Mouse (Mus musculus) embryonic facial prominence, embryonic 14.5 days (tissue): ENCODE data around the gene C1qtnf3. TPM values are rescaled to one million over a fixed set of nuclear protein-coding genes. Genes with fewer than 3 reads are reported as not detected.
A peak's percentile ranks its signal among the peaks of the same experiment; 100 is the strongest.

ENCODE experiments used
- ATAC-seq: fragments of 200-750 bp; cut with Nextera tagmentation; 2 replicates; pipeline ENCODE4 v1.8.0; 2017; ENCODE audit warnings: low read depth, moderate number of reproducible peaks, moderate TSS enrichment
- DNase-seq: peaks from one replicate; pipeline ENCODE4 v3.0.0-alpha.2; 2015; ENCODE audit warnings: low spot score
- H3K27ac ChIP-seq: fragments of 300-500 bp; sonication (generic); replicated peaks from 2 replicates; pipeline ENCODE4 v1.5.1; 2014; ENCODE audit warnings: low read depth, mild to moderate bottlenecking, low read length, moderate library complexity
- H3K27me3 ChIP-seq: fragments of 300-500 bp; sonication (generic); replicated peaks from 2 replicates; pipeline ENCODE4 v1.6.1; 2014; ENCODE audit warnings: low read length; ENCODE audit not compliant: control insufficient read depth, insufficient read depth
- H3K36me3 ChIP-seq: fragments of 300-500 bp; sonication (generic); 2 replicates; pipeline ENCODE4 v1.6.1; 2014; ENCODE audit warnings: low read length, mixed read lengths; ENCODE audit not compliant: control insufficient read depth, insufficient read depth
- H3K4me1 ChIP-seq: fragments of 300-500 bp; sonication (generic); 2 replicates; pipeline ENCODE4 v1.6.1; 2014; ENCODE audit warnings: antibody characterized with exemption, low read length; ENCODE audit not compliant: control insufficient read depth, insufficient read depth
- H3K4me2 ChIP-seq: fragments of 300-500 bp; sonication (generic); 2 replicates; pipeline ENCODE4 v1.6.1; 2014; ENCODE audit warnings: low read depth, mild to moderate bottlenecking, low read length, moderate library complexity, mixed read lengths
- H3K4me3 ChIP-seq: fragments of 300-500 bp; sonication (generic); 2 replicates; pipeline ENCODE4 v1.5.1; 2014; ENCODE audit warnings: low read depth, mild to moderate bottlenecking, low read length
- H3K9ac ChIP-seq: fragments of 300-500 bp; sonication (generic); 2 replicates; pipeline ENCODE4 v1.6.1; 2014; ENCODE audit warnings: low read depth, mild to moderate bottlenecking, low read length, moderate library complexity, mixed read lengths
- H3K9me3 ChIP-seq: fragments of 300-500 bp; sonication (generic); 2 replicates; pipeline ENCODE4 v1.6.1; 2016; ENCODE audit warnings: low read length; ENCODE audit not compliant: control insufficient read depth
- WGBS: fragments of 180-500 bp; shearing (Covaris S2); extraction: QIAGEN DNeasy Blood & Tissue Kit; methylation state at CpG from one replicate; pipeline ENCODE4 v1.1.7; 2014; 5-methylcytosine and 5-hydroxymethylcytosine counted together
- polyA plus RNA-seq: library from polyadenylated mRNA; unstranded; fragments of >200 nt; fragmentation: Nextera tagmentation; extraction: Ambion mirVana; gene quantifications from 2 replicates; pipeline ENCODE4 v1.2.1, GENCODE M21; 2014

The C1qtnf3 gene
- polyA plus RNA-seq, 1 experiment from 2014 or later: 115 TPM

GRCm38 (mm10) chr15:10952760-10953305, 701 bp downstream of the C1qtnf3 start:
- Histone ChIP-seq H3K9me3 (no peaks in the 10 kb centered on the region), H3K27me3 (no peaks in the 10 kb centered on the region; the same call in 1 of the 2 replicates), H3K4me2 (peak overlapping the region; percentile 27), H3K4me1 (peaks cover 11% of the 10 kb centered on the region), H3K4me3 (0 out of 2 replicates have a peak overlapping the region, but pooled peaks have one; percentile 3), H3K27ac (peak overlapping the region; percentile 70), H3K9ac (no peak overlapping the region), H3K36me3 (no peaks in the 10 kb centered on the region)
- ATAC-seq (no peak), DNase-seq (no peak)
- 52% methylated on average over 4 of the region's 4 CpGs for WGBS

GRCm38 (mm10) chr15:10953465-10953864, 1.3 kb downstream of the C1qtnf3 start:
- Histone ChIP-seq H3K36me3 (no peaks in the 10 kb centered on the region), H3K27me3 (no peaks in the 10 kb centered on the region; the same call in 1 of the 2 replicates), H3K4me3 (no peak overlapping the region), H3K27ac (peak overlapping the region; percentile 70), H3K9me3 (no peaks in the 10 kb centered on the region), H3K4me1 (peaks cover 11% of the 10 kb centered on the region), H3K4me2 (no peak overlapping the region; the same call in 1 of the 2 replicates), H3K9ac (no peak overlapping the region)
- 58% methylated on average over 1 of the region's 1 CpGs for WGBS
- DNase-seq: peak; percentile 72
- ATAC-seq: peak; percentile 57; the same call in 1 of the 2 replicates

- 84% methylated on average over 6 of the region's 6 CpGs for WGBS
Measured at GRCm38 (mm10) chr15:10954381-10955016, 2.4 kb downstream of the C1qtnf3 start.

GRCm38 (mm10) chr15:10955156-10955555, 3.0 kb downstream of the C1qtnf3 start:
- H3K36me3 ChIP-seq: no peaks in the 10 kb centered on the region
- peaks cover 11% of the 10 kb centered on the region for H3K4me1 ChIP-seq
- 59% methylated on average over 5 of the region's 5 CpGs for WGBS
- no peak for ATAC-seq
- no peak overlapping the region for H3K27ac ChIP-seq
- no peaks in the 10 kb centered on the region for H3K9me3 ChIP-seq
- H3K9ac ChIP-seq: no peak overlapping the region
- no peak for DNase-seq
- H3K4me2 ChIP-seq: no peak overlapping the region
- no peaks in the 10 kb centered on the region; the same call in 1 of the 2 replicates for H3K27me3 ChIP-seq
- no peak overlapping the region for H3K4me3 ChIP-seq

More at GRCm38 (mm10) chr15:10954381-10955016, 2.4 kb downstream of the C1qtnf3 start:
- Histone ChIP-seq H3K9me3 (no peaks in the 10 kb centered on the region), H3K4me3 (no peak overlapping the region), H3K27me3 (no peaks in the 10 kb centered on the region; the same call in 1 of the 2 replicates), H3K4me2 (no peak overlapping the region), H3K9ac (no peak overlapping the region), H3K27ac (peak overlapping the region; percentile 70; the same call in 1 of the 2 replicates), H3K4me1 (peaks cover 11% of the 10 kb centered on the region), H3K36me3 (no peaks in the 10 kb centered on the region)
- no peak for ATAC-seq
- DNase-seq: no peak

GRCm38 (mm10) chr15:10956706-10957105, 4.6 kb downstream of the C1qtnf3 start:
- Histone ChIP-seq H3K27me3 (no peaks in the 10 kb centered on the region), H3K9me3 (no peaks in the 10 kb centered on the region), H3K4me1 (peaks cover 11% of the 10 kb centered on the region), H3K9ac (no peak overlapping the region), H3K4me3 (no peak overlapping the region), H3K4me2 (no peak overlapping the region), H3K27ac (no peak overlapping the region), H3K36me3 (no peaks in the 10 kb centered on the region)
- ATAC-seq: no peak
- no peak for DNase-seq
- 53% methylated on average over 3 of the region's 3 CpGs for WGBS

- Histone ChIP-seq H3K27me3 (no peaks in the 10 kb centered on the region), H3K27ac (no peak overlapping the region), H3K4me1 (no peaks in the 10 kb centered on the region), H3K4me2 (no peak overlapping the region), H3K9me3 (no peaks in the 10 kb centered on the region), H3K36me3 (no peaks in the 10 kb centered on the region), H3K4me3 (no peak overlapping the region), H3K9ac (no peak overlapping the region)
- DNase-seq: no peak
- 79% methylated on average over 15 of the region's 15 CpGs for WGBS
- no peak for ATAC-seq
Measured at GRCm38 (mm10) chr15:10959277-10960026, 7.3 kb downstream of the C1qtnf3 start.

GRCm38 (mm10) chr15:10960267-10960666, 8.1 kb downstream of the C1qtnf3 start:
- WGBS: 93% methylated on average over 5 of the region's 5 CpGs
- no peak overlapping the region for H3K4me3 ChIP-seq
- H3K9me3 ChIP-seq: no peaks in the 10 kb centered on the region
- no peak overlapping the region for H3K4me2 ChIP-seq
- DNase-seq: no peak
- ATAC-seq: no peak
- H3K9ac ChIP-seq: no peak overlapping the region
- H3K27me3 ChIP-seq: no peaks in the 10 kb centered on the region
- H3K36me3 ChIP-seq: no peaks in the 10 kb centered on the region
- no peaks in the 10 kb centered on the region for H3K4me1 ChIP-seq
- H3K27ac ChIP-seq: no peak overlapping the region

- no peaks in the 10 kb centered on the region for H3K9me3 ChIP-seq
- H3K4me3 ChIP-seq: no peak overlapping the region
- no peaks in the 10 kb centered on the region for H3K4me1 ChIP-seq
- no peak for DNase-seq
- H3K27me3 ChIP-seq: no peaks in the 10 kb centered on the region
- 86% methylated on average over 2 of the region's 2 CpGs for WGBS
- no peaks in the 10 kb centered on the region for H3K36me3 ChIP-seq
- no peak overlapping the region for H3K4me2 ChIP-seq
- no peak for ATAC-seq
- H3K27ac ChIP-seq: no peak overlapping the region
- no peak overlapping the region for H3K9ac ChIP-seq
Measured at GRCm38 (mm10) chr15:10962601-10963000, 10.5 kb downstream of the C1qtnf3 start.
